In genomic region chr11:22864305-22865060, GRCm38 (mm10) we compare ENCODE assay signal across 17 mouse cellular contexts. TPM values are rescaled to one million over a fixed set of nuclear protein-coding genes. Genes with fewer than 3 reads are reported as not detected.
DNase-seq lines count a peak whose midpoint lies in the region; ATAC-seq lines count a peak whose summit lies in the region.
"Had no signal": no experiment of that assay in that cellular context is flagged by ENCODE, and none has a peak within 500 bp of the region (broad histone marks: within the 10 kb centered on the region; RNA-seq: fewer than 3 reads in every experiment).

No protein-coding gene starts in this region.

- H3K4me2 ChIP-seq in neural tube, embryonic 13.5 days = no peak overlapping the region
- no peak overlapping the region for H3K4me2 ChIP-seq in forebrain, embryonic 16.5 days (ENCODE audit: low read length)
- H3K4me2 ChIP-seq: embryonic facial prominence, embryonic 13.5 days; heart, embryonic 11.5 days had no signal

- 0 out of 2 replicates have a peak, but pooled peaks have one; percentile 22 for ATAC-seq in neural tube, embryonic 13.5 days (ENCODE audit: low read depth)
- 0 out of 2 replicates have a peak, but pooled peaks have one; percentile 17 for ATAC-seq in common myeloid progenitor, adult 5-6 weeks (replicated peaks; ENCODE audit: low read depth, poor library complexity, severe bottlenecking)
- ATAC-seq in forebrain, embryonic 16.5 days = peak; percentile 51
- ATAC-seq: CD4-positive, CD25-positive, alpha-beta regulatory T cell, adult 4 months had no signal

- H3K27me3 ChIP-seq in neural tube, embryonic 13.5 days = peaks cover 47% of the 10 kb centered on the region
- H3K27me3 ChIP-seq in forebrain, embryonic 16.5 days (replicated peaks; ENCODE audit: control insufficient read depth, insufficient read depth, low read length) = peaks cover 18% of the 10 kb centered on the region

- 42% methylated on average over 8 of the region's 8 CpGs for WGBS in neural tube, embryonic 13.5 days
- 23% methylated on average over 8 of the region's 8 CpGs for WGBS in forebrain, embryonic 16.5 days

- DNase-seq in neural tube, embryonic 10.5 days (ENCODE audit: extremely low spot score, low spot score) = no peak
- no peak for DNase-seq in thymus, postnatal 36 days
- DNase-seq in frontal cortex, postnatal 14 days (ENCODE audit: low spot score in 2 of 2) = no peak
- no peak for DNase-seq in gastrocnemius, postnatal 10 days
- DNase-seq: adrenal gland, postnatal 25 days; cerebellum, postnatal 25 days; gastrocnemius, postnatal 14 days; heart, postnatal 4 days; kidney, adult 9 months; kidney, postnatal 4 days had no signal

- H3K9me3 ChIP-seq in neural tube, embryonic 13.5 days = no peaks in the 10 kb centered on the region
- H3K9me3 ChIP-seq in forebrain, embryonic 16.5 days (ENCODE audit: control insufficient read depth, low read length) = no peaks in the 10 kb centered on the region
- H3K9me3 ChIP-seq: embryonic facial prominence, embryonic 13.5 days; limb, embryonic 10.5 days had no signal

- H3K4me1 ChIP-seq in neural tube, embryonic 13.5 days (replicated peaks) = peaks cover 20% of the 10 kb centered on the region
- H3K4me1 ChIP-seq in forebrain, embryonic 16.5 days (replicated peaks; ENCODE audit: control insufficient read depth, insufficient read depth, low read length) = peaks cover 20% of the 10 kb centered on the region

- H3K4me3 ChIP-seq in neural tube, embryonic 13.5 days = no peak overlapping the region
- H3K4me3 ChIP-seq in forebrain, embryonic 16.5 days (replicated peaks; ENCODE audit: low read length) = no peak overlapping the region
- H3K4me3 ChIP-seq: embryonic facial prominence, embryonic 13.5 days; limb, embryonic 10.5 days had no signal

- H3K27ac ChIP-seq in neural tube, embryonic 13.5 days (replicated peaks) = peak overlapping the region; percentile 47; the same call in 1 of the 2 replicates
- H3K27ac ChIP-seq in forebrain, embryonic 16.5 days (ENCODE audit: low read length) = no peak overlapping the region
- H3K27ac ChIP-seq: embryonic facial prominence, embryonic 13.5 days; limb, embryonic 10.5 days had no signal

- no peak overlapping the region for H3K9ac ChIP-seq in neural tube, embryonic 13.5 days
- H3K9ac ChIP-seq in forebrain, embryonic 16.5 days (replicated peaks; ENCODE audit: low read depth, low read length) = no peak overlapping the region
- H3K9ac ChIP-seq: embryonic facial prominence, embryonic 13.5 days had no signal

- H3K36me3 ChIP-seq in neural tube, embryonic 13.5 days = no peaks in the 10 kb centered on the region
- no peaks in the 10 kb centered on the region for H3K36me3 ChIP-seq in forebrain, embryonic 16.5 days (ENCODE audit: control insufficient read depth, insufficient read depth)
- H3K36me3 ChIP-seq: embryonic facial prominence, embryonic 13.5 days; limb, embryonic 10.5 days had no signal

RNA-seq across cellular contexts. Expression of gene B3gnt2, which starts 3.7 kb away (rescaled TPM):
- polyA plus RNA-seq in neural tube, embryonic 13.5 days (2015; fragmentation: Nextera tagmentation; extraction: Ambion mirVana) = 1.8 and 2.0 TPM in 2 replicates
- total RNA-seq in common myeloid progenitor, adult 5-6 weeks (2017) = 3.8 and 8.8 TPM in 2 replicates
- 1.1 and 3.1 TPM in 2 replicates for polyA plus RNA-seq in forebrain, embryonic 16.5 days (2015; fragmentation: Nextera tagmentation; extraction: Ambion mirVana)
- total RNA-seq in gastrocnemius, postnatal 10 days (2021) = 1 to 10 TPM; 4.0 to 4.4 TPM
